ENCODE assay signal across 13 mouse cellular contexts in the genomic region with DNA sequence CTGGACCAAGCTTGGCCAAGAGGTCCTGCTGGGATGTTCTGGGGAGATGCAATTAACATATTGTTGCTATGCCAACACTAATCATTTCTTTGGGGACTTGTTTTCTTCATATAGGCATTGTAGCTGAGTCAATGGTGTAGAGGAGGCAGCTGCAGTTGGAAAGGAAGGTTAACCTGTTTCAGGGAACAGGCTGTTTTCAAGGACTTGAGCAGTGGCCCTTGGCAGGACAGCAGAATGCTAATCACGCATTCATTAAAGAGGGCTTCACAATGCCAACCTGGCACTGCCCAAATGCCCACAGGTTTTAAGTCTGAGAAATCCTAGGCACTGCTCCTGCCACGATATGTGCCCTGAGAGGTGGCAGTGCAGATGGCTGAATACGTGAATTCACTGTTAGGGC.
A peak's percentile ranks its signal among the peaks of the same experiment; 100 is the strongest.
DNase-seq lines count a peak whose midpoint lies in the region; ATAC-seq and TF ChIP-seq lines count a peak whose summit lies in the region.
"Had no signal": no experiment of that assay in that cellular context is flagged by ENCODE, and none has a peak within 500 bp of the region (broad histone marks: within the 10 kb centered on the region; RNA-seq: fewer than 3 reads in every experiment).

No protein-coding gene starts in this region.

- H3K27me3 ChIP-seq in hindbrain, embryonic 12.5 days: no peaks in the 10 kb centered on the region
- H3K27me3 ChIP-seq in midbrain, embryonic 16.5 days (ENCODE audit: control insufficient read depth, insufficient read depth, low read depth, low read length): no peaks in the 10 kb centered on the region
- no peaks in the 10 kb centered on the region for H3K27me3 ChIP-seq in liver, postnatal 0 days (ENCODE audit: insufficient read depth, low read length)
- no peaks in the 10 kb centered on the region for H3K27me3 ChIP-seq in intestine, postnatal 0 days (replicated peaks; ENCODE audit: control insufficient read depth, insufficient read depth, low read length)
- H3K27me3 ChIP-seq: limb, embryonic 15.5 days had no signal

- H3K4me3 ChIP-seq in hindbrain, embryonic 12.5 days: no peak overlapping the region
- no peak overlapping the region for H3K4me3 ChIP-seq in midbrain, embryonic 16.5 days (ENCODE audit: low read depth, low read length)
- no peak overlapping the region for H3K4me3 ChIP-seq in liver, postnatal 0 days (ENCODE audit: low read depth, low read length)
- H3K4me3 ChIP-seq in intestine, postnatal 0 days (ENCODE audit: low read depth, low read length): no peak overlapping the region
- H3K4me3 ChIP-seq: layer of hippocampus, adult 2 months; limb, embryonic 15.5 days had no signal

- 0 out of 2 replicates have a peak, but pooled peaks have one; percentile 47 for ATAC-seq in cerebellum, adult (ENCODE audit: insufficient number of reproducible peaks, low FRiP score, low TSS enrichment)
- peak; percentile 66 for ATAC-seq in hindbrain, embryonic 12.5 days (ENCODE audit: low FRiP score)
- ATAC-seq in midbrain, embryonic 16.5 days: peak; percentile 80
- no peak for ATAC-seq in liver, postnatal 0 days
- ATAC-seq in intestine, postnatal 0 days: no peak
- ATAC-seq: activated CD4-positive, CD25-positive, alpha-beta regulatory T cell, adult 4 months had no signal

- DNase-seq in cerebellum, postnatal 4 days (ENCODE audit: low spot score in 2 of 2): no peak
- DNase-seq in cerebellum, postnatal 10 days: peak; percentile 67 to 79
- no peak for DNase-seq in layer of hippocampus, postnatal 25 days (ENCODE audit: extremely low spot score in 1 of 2, low spot score in 1 of 2)
- no peak for DNase-seq in liver, postnatal 0 days
- DNase-seq: spleen, adult 18-20 months; thymus, adult 2 months had no signal

- TF ChIP-seq CTCF in liver, postnatal 0 days (IDR thresholded peaks at IDR 0.05; ENCODE audit: low read depth): no peak
- no peak for TF ChIP-seq CTCF in intestine, postnatal 0 days (IDR thresholded peaks at IDR 0.05; ENCODE audit: low read depth)

- TF ChIP-seq EP300 in liver, postnatal 0 days (IDR thresholded peaks at IDR 0.05; ENCODE audit: low read depth): no peak

- H3K27ac ChIP-seq in hindbrain, embryonic 12.5 days: peak overlapping the region; percentile 64
- H3K27ac ChIP-seq in midbrain, embryonic 16.5 days (ENCODE audit: low read length): peak overlapping the region; percentile 56
- no peak overlapping the region for H3K27ac ChIP-seq in liver, postnatal 0 days (ENCODE audit: low read depth)
- no peak overlapping the region for H3K27ac ChIP-seq in intestine, postnatal 0 days (ENCODE audit: low read depth, low read length)
- H3K27ac ChIP-seq: layer of hippocampus, adult 2 months; limb, embryonic 15.5 days had no signal

- WGBS in hindbrain, embryonic 12.5 days: 49% methylated on average over 3 of the region's 3 CpGs
- WGBS in midbrain, embryonic 16.5 days: 28% methylated on average over 3 of the region's 3 CpGs
- 72% methylated on average over 3 of the region's 3 CpGs for WGBS in liver, postnatal 0 days (ENCODE audit: insufficient replicate concordance)
- 83% methylated on average over 3 of the region's 3 CpGs for WGBS in intestine, postnatal 0 days

- peaks cover 20% of the 10 kb centered on the region for H3K4me1 ChIP-seq in hindbrain, embryonic 12.5 days
- peaks cover 10% of the 10 kb centered on the region for H3K4me1 ChIP-seq in midbrain, embryonic 16.5 days (ENCODE audit: control insufficient read depth, insufficient read depth, low read length)
- H3K4me1 ChIP-seq in liver, postnatal 0 days (ENCODE audit: insufficient read depth): no peaks in the 10 kb centered on the region
- no peaks in the 10 kb centered on the region for H3K4me1 ChIP-seq in intestine, postnatal 0 days (replicated peaks; ENCODE audit: control insufficient read depth, insufficient read depth, low read length)

- no peak overlapping the region for H3K9ac ChIP-seq in hindbrain, embryonic 12.5 days
- H3K9ac ChIP-seq in midbrain, embryonic 16.5 days (ENCODE audit: low read depth, low read length): no peak overlapping the region
- no peak overlapping the region for H3K9ac ChIP-seq in liver, postnatal 0 days (replicated peaks)
- no peak overlapping the region for H3K9ac ChIP-seq in intestine, postnatal 0 days (ENCODE audit: low read depth, low read length)
- H3K9ac ChIP-seq: limb, embryonic 15.5 days had no signal

- H3K9me3 ChIP-seq in hindbrain, embryonic 12.5 days (replicated peaks): no peaks in the 10 kb centered on the region
- H3K9me3 ChIP-seq in midbrain, embryonic 16.5 days (replicated peaks; ENCODE audit: control insufficient read depth, low read length, poor library complexity, severe bottlenecking): no peaks in the 10 kb centered on the region
- no peaks in the 10 kb centered on the region for H3K9me3 ChIP-seq in liver, postnatal 0 days (ENCODE audit: low read length)
- no peaks in the 10 kb centered on the region for H3K9me3 ChIP-seq in intestine, postnatal 0 days (ENCODE audit: control insufficient read depth)
- H3K9me3 ChIP-seq: limb, embryonic 15.5 days had no signal

- no peaks in the 10 kb centered on the region for H3K36me3 ChIP-seq in hindbrain, embryonic 12.5 days
- no peaks in the 10 kb centered on the region for H3K36me3 ChIP-seq in midbrain, embryonic 16.5 days (ENCODE audit: control insufficient read depth, insufficient read depth, low read length)
- no peaks in the 10 kb centered on the region for H3K36me3 ChIP-seq in liver, postnatal 0 days (replicated peaks; ENCODE audit: insufficient read depth, low read length)
- H3K36me3 ChIP-seq in intestine, postnatal 0 days (ENCODE audit: control insufficient read depth, insufficient read depth): no peaks in the 10 kb centered on the region
- H3K36me3 ChIP-seq: limb, embryonic 15.5 days had no signal

- H3K4me2 ChIP-seq in hindbrain, embryonic 12.5 days (replicated peaks): no peak overlapping the region
- no peak overlapping the region for H3K4me2 ChIP-seq in midbrain, embryonic 16.5 days (ENCODE audit: low read length)
- no peak overlapping the region for H3K4me2 ChIP-seq in liver, postnatal 0 days (ENCODE audit: low read depth, low read length)
- H3K4me2 ChIP-seq in intestine, postnatal 0 days (replicated peaks; ENCODE audit: low read depth): no peak overlapping the region
- H3K4me2 ChIP-seq: limb, embryonic 15.5 days had no signal

Comparison
In these comparisons a context has a peak if more than half of its experiments do, and no peak if none do; other contexts are left out.
1. DNase-seq: peak in cerebellum, postnatal 10 days (2 of 2); none in cerebellum, postnatal 4 days (0 of 2), layer of hippocampus, postnatal 25 days (0 of 2) and liver, postnatal 0 days (single experiment).
2. ATAC-seq: peak in cerebellum, adult (single experiment), hindbrain, embryonic 12.5 days (single experiment) and midbrain, embryonic 16.5 days (single experiment); none in liver, postnatal 0 days (single experiment) and intestine, postnatal 0 days (single experiment).
3. H3K27ac ChIP-seq: peak in hindbrain, embryonic 12.5 days (single experiment) and midbrain, embryonic 16.5 days (single experiment); none in liver, postnatal 0 days (single experiment) and intestine, postnatal 0 days (single experiment).